Mouse (Mus musculus): Measurements from ENCODE around the gene Scfd2.

GRCm38 (mm10) chr5:74363296-74363695 is 168.3 kb downstream of the Scfd2 start:
- TF ChIP-seq CTCF (IDR thresholded peaks at IDR 0.05; ENCODE audit: extremely low read depth, insufficient read length, insufficient replicate concordance, low read depth, low read length) (no peak), POLR2A (IDR thresholded peaks at IDR 0.05; ENCODE audit: low read depth, low read length) (no peak)

All from small intestine, adult 2 months (tissue).